Mouse (Mus musculus) forebrain, postnatal 0 days (tissue): ENCODE measurements around the gene Aqp1. TPM values are rescaled to one million over a fixed set of nuclear protein-coding genes. Genes with fewer than 3 reads are reported as not detected.

ENCODE experiments used
- ATAC-seq: fragments of 200-750 bp; cut with Nextera tagmentation; 2 replicates; pipeline ENCODE4 v1.8.0; 2017; ENCODE audit warnings: mild to moderate bottlenecking, moderate library complexity
- DNase-seq: peaks from one replicate; pipeline ENCODE4 v3.0.0-alpha.2; 2015
- H3K27ac ChIP-seq: fragments of 300-500 bp; sonication (generic); 2 replicates; pipeline ENCODE4 v1.5.1; 2014; ENCODE audit warnings: low read depth, mild to moderate bottlenecking, antibody characterized with exemption, low read length, moderate library complexity, mixed read lengths
- H3K27me3 ChIP-seq: fragments of 300-500 bp; sonication (generic); 2 replicates; pipeline ENCODE4 v1.6.1; 2014; ENCODE audit warnings: mild to moderate bottlenecking, low read length, mixed read lengths; ENCODE audit not compliant: insufficient read depth
- H3K36me3 ChIP-seq: fragments of 300-500 bp; sonication (generic); 2 replicates; pipeline ENCODE4 v1.6.1; 2014; ENCODE audit warnings: mild to moderate bottlenecking, moderate library complexity; ENCODE audit not compliant: insufficient read depth
- H3K4me1 ChIP-seq: fragments of 300-500 bp; sonication (generic); 2 replicates; pipeline ENCODE4 v1.6.1; 2014; ENCODE audit warnings: antibody characterized with exemption; ENCODE audit not compliant: insufficient read depth
- H3K4me2 ChIP-seq: fragments of 300-500 bp; sonication (generic); 2 replicates; pipeline ENCODE4 v1.6.1; 2014; ENCODE audit warnings: low read depth, mild to moderate bottlenecking, moderate library complexity
- H3K4me3 ChIP-seq: fragments of 300-500 bp; sonication (generic); 2 replicates; pipeline ENCODE4 v1.5.1; 2014; ENCODE audit warnings: low read depth, low read length, mixed read lengths
- H3K9ac ChIP-seq: fragments of 300-500 bp; sonication (generic); 2 replicates; pipeline ENCODE4 v1.6.1; 2014; ENCODE audit warnings: mild to moderate bottlenecking
- H3K9me3 ChIP-seq: fragments of 300-500 bp; sonication (generic); 2 replicates; pipeline ENCODE4 v1.6.1; 2016; ENCODE audit warnings: low read length
- CTCF ChIP-seq: sonication (generic); IDR thresholded peaks from 2 replicates; pipeline ENCODE4 v1.5.1; 2016; ENCODE audit warnings: antibody characterized with exemption, control low read depth, low read depth
- WGBS: fragments of 180-500 bp; shearing (Covaris S2); extraction: QIAGEN DNeasy Blood & Tissue Kit; methylation state at CpG from one replicate; pipeline ENCODE4 v1.1.7; 2014; 5-methylcytosine and 5-hydroxymethylcytosine counted together
- polyA plus RNA-seq: library from polyadenylated mRNA; unstranded; fragments of >200 nt; fragmentation: Nextera tagmentation; extraction: Ambion mirVana; gene quantifications from 2 replicates; pipeline ENCODE4 v1.2.1, GENCODE M21; 2015
- total RNA-seq: library from RNA; depleted of rRNA; stranded (reverse); fragments of >200 nt; gene quantifications from 2 replicates; pipeline ENCODE4 v1.2.3, GENCODE M21; 2014

The Aqp1 gene
- total and polyA plus RNA-seq, 2 experiments from 2014 or later: 11.9 to 13.0 TPM

GRCm38 (mm10) chr6:55376511-55376910 lies 40.3 kb downstream of the Aqp1 start:
- DNase-seq: no peak
- Histone ChIP-seq H3K9me3 (no peaks in the 10 kb centered on the region), H3K4me1 (no peaks in the 10 kb centered on the region), H3K27me3 (no peaks in the 10 kb centered on the region), H3K4me2 (no peak overlapping the region), H3K9ac (no peak overlapping the region), H3K36me3 (no peaks in the 10 kb centered on the region), H3K27ac (no peak overlapping the region), H3K4me3 (no peak overlapping the region)
- WGBS: 70% methylated on average over 5 of the region's 5 CpGs
- no peak for TF ChIP-seq CTCF
- no peak for ATAC-seq

DNA sequence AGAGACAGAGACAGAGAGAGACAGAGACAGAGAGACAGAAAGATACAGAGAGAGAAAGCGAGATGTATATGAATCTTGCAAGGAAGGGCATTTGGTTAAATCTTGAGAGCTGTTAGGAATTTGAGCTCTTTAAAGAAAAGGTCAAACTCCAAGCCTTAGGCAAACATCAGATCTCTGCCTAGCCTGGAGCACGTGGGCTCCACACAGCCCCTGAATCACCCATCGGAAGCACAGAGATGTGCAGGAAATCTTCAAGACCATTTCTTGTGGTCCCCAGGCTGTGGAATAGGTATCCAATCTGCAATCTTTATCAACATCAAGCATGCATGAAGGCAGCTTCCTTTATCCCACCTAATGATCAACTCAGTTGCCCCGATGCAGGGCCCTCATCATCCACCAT lies 41.2 kb downstream of the Aqp1 start:
- Histone ChIP-seq H3K27ac (no peak overlapping the region), H3K4me3 (no peak overlapping the region), H3K4me2 (no peak overlapping the region), H3K9ac (no peak overlapping the region), H3K27me3 (no peaks in the 10 kb centered on the region), H3K9me3 (no peaks in the 10 kb centered on the region), H3K4me1 (no peaks in the 10 kb centered on the region), H3K36me3 (no peaks in the 10 kb centered on the region)
- no peak for TF ChIP-seq CTCF
- DNase-seq (no peak), ATAC-seq (no peak)
- whole genome bisulfite sequencing: 86% methylated on average over 4 of the region's 4 CpGs

DNA sequence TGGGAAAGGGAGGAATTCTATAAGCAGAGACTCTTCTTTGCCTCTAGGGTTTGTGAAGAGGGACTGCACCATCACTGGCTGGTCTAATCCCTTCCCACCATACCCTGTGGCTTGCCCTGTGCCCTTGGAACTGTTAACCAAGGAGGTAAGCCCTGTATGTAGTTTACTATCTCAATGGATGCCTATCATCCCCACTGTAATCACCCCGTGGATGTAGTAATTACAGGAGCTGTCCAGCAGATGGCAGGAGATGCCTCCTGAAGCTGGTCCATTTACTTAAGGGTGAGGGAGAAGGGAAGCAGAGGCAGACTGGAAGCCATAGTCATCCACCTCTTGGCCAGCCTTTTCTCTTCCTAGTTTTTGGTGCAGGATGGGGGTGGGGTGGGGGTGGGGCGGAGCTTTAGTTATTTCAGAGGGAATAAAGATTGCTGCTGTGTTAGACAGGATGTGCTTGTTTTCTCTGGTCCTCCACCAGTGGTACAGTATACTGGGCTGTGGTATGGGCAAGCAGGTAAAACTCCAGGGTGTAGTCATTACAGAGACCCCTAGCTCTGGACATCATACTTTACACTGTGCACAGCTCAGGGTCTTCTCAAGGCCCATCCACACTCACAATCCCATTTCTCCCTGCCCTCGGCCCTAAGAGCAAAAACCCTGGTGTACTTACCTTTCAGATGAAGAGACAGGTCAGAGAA lies 43.6 kb downstream of the Aqp1 start:
- Histone ChIP-seq H3K9me3 (no peaks in the 10 kb centered on the region), H3K36me3 (no peaks in the 10 kb centered on the region), H3K4me1 (no peaks in the 10 kb centered on the region), H3K4me2 (no peak overlapping the region), H3K9ac (no peak overlapping the region), H3K27me3 (no peaks in the 10 kb centered on the region), H3K4me3 (no peak overlapping the region), H3K27ac (no peak overlapping the region)
- ATAC-seq (peak; percentile 87), DNase-seq (peak; percentile 85)
- peak; percentile 92 for TF ChIP-seq CTCF
- WGBS: 39% methylated on average over 3 of the region's 3 CpGs

DNA sequence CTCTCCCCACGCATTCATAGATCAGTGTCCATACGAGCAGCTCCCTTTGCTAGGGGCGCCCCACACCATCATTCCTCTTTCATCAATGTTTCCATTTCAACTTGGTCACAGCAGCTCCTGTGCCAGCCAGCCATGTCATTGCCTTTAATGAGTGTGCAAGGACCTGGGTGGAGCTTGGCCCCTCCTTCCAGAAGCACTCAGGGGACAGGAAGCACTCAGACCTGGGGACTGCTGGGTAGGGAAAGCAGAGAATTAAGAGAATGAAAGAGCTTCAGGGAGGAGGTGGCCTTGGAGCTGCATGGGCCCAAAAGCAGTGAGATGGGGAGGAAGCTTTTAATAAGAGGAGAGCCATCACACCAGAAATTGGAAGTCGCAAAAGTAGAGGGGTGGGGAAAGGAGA lies 45.7 kb downstream of the Aqp1 start:
- H3K4me1 ChIP-seq: no peaks in the 10 kb centered on the region
- H3K27me3 ChIP-seq: no peaks in the 10 kb centered on the region
- no peak for DNase-seq
- WGBS: 55% methylated on average over 4 of the region's 4 CpGs
- no peak overlapping the region for H3K27ac ChIP-seq
- no peak for ATAC-seq
- no peaks in the 10 kb centered on the region for H3K9me3 ChIP-seq
- no peak overlapping the region for H3K4me2 ChIP-seq
- H3K4me3 ChIP-seq: no peak overlapping the region
- H3K36me3 ChIP-seq: no peaks in the 10 kb centered on the region
- no peak for TF ChIP-seq CTCF
- no peak overlapping the region for H3K9ac ChIP-seq

- H3K4me2 ChIP-seq: no peak overlapping the region
- ATAC-seq (no peak), DNase-seq (no peak)
- H3K4me3 ChIP-seq: no peak overlapping the region
- no peaks in the 10 kb centered on the region for H3K9me3 ChIP-seq
- H3K9ac ChIP-seq: no peak overlapping the region
- WGBS: 20% methylated on average over 1 of the region's 1 CpGs
- no peaks in the 10 kb centered on the region for H3K27me3 ChIP-seq
- no peaks in the 10 kb centered on the region for H3K36me3 ChIP-seq
- peaks cover 3% of the 10 kb centered on the region; the same call in 1 of the 2 replicates for H3K4me1 ChIP-seq
- no peak overlapping the region for H3K27ac ChIP-seq
- TF ChIP-seq CTCF: peak; percentile 63
Measured at GRCm38 (mm10) chr6:55383897-55384296, 47.7 kb downstream of the Aqp1 start.

GRCm38 (mm10) chr6:55384356-55384951 lies 48.2 kb downstream of the Aqp1 start:
- ATAC-seq (no peak), DNase-seq (no peak)
- 77% methylated on average over 5 of the region's 5 CpGs for WGBS
- Histone ChIP-seq H3K27me3 (no peaks in the 10 kb centered on the region), H3K9me3 (no peaks in the 10 kb centered on the region), H3K4me3 (no peak overlapping the region), H3K4me1 (peaks cover 4% of the 10 kb centered on the region; the same call in 1 of the 2 replicates), H3K4me2 (no peak overlapping the region), H3K9ac (no peak overlapping the region), H3K36me3 (no peaks in the 10 kb centered on the region), H3K27ac (no peak overlapping the region)
- TF ChIP-seq CTCF: no peak

- Histone ChIP-seq H3K9ac (no peak overlapping the region), H3K36me3 (no peaks in the 10 kb centered on the region), H3K27me3 (no peaks in the 10 kb centered on the region), H3K4me1 (peaks cover 4% of the 10 kb centered on the region; the same call in 1 of the 2 replicates), H3K27ac (peak overlapping the region; percentile 74), H3K4me3 (no peak overlapping the region), H3K9me3 (no peaks in the 10 kb centered on the region), H3K4me2 (0 out of 2 replicates have a peak overlapping the region, but pooled peaks have one; percentile 5)
- WGBS: 17% methylated on average over 12 of the region's 12 CpGs
- peak; percentile 85 for ATAC-seq
- DNase-seq: peak; percentile 69
- no peak for TF ChIP-seq CTCF
Measured at GRCm38 (mm10) chr6:55388546-55389169, 52.4 kb downstream of the Aqp1 start.
